Mouse (Mus musculus) fibroblast of lung, adult 2 months (primary cell): Measurements from ENCODE around the gene Calhm1.

ENCODE experiments used
- DNase-seq: peaks from one replicate; pipeline ENCODE4 v3.0.0-alpha.2; 2011; ENCODE audit warnings: low read depth

The Calhm1 gene

GRCm38 (mm10) chr19:47144154-47144553, at the start of gene Calhm1:
Gene Calhm1, minus strand, starts transcription at chr19:47144254.
- no peak for DNase-seq

GRCm38 (mm10) chr19:47192158-47192557, 48.1 kb upstream of the Calhm1 start:
- DNase-seq, result no peak

- no peak for DNase-seq
Measured at GRCm38 (mm10) chr19:47188515-47189128, 44.6 kb upstream of the Calhm1 start.

GRCm38 (mm10) chr19:47186514-47187275, 42.6 kb upstream of the Calhm1 start:
- DNase-seq, result no peak

DNA sequence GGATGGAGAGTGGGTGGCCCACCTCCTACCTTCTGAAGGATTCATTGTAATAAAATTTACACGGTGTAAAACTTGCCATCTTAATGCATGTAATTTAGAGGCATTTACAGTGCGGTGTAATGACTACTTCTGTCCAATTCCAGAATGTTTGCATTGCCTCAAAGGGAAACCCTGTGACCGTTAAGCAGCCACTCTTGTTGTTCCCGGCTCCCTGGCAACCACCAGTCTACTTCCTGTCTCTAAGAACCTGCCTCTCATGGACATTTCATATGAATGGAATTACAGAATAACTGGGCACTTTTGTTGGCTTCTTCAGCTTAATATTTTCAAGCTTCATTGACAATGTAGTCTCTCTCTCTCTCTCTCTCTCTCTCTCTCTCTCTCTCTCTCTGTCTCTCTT, 40.7 kb upstream of the Calhm1 start:
- no peak for DNase-seq

- DNase-seq, result no peak
Measured at GRCm38 (mm10) chr19:47184221-47184620, 40.2 kb upstream of the Calhm1 start.

DNA sequence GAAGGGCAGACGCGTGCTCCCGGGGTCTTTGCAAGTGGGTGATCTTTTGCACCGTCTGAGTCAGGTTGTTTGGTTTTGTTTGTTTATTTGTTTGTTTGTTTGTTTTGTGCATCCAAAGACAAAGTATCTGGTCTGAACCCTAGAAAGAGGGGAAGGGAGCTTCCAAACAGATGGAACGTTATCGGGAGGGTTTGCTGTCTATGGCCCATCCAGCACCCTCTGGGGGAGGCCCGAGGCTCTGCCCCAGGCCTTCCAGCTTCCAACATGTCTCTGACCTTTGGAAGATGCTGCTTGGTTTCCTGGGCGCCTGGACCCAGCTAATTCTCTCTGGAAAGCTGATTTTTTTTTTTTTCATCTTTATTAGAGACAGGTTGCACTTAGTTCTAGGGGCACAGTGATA, 36.0 kb upstream of the Calhm1 start:
- DNase-seq, result no peak

DNA sequence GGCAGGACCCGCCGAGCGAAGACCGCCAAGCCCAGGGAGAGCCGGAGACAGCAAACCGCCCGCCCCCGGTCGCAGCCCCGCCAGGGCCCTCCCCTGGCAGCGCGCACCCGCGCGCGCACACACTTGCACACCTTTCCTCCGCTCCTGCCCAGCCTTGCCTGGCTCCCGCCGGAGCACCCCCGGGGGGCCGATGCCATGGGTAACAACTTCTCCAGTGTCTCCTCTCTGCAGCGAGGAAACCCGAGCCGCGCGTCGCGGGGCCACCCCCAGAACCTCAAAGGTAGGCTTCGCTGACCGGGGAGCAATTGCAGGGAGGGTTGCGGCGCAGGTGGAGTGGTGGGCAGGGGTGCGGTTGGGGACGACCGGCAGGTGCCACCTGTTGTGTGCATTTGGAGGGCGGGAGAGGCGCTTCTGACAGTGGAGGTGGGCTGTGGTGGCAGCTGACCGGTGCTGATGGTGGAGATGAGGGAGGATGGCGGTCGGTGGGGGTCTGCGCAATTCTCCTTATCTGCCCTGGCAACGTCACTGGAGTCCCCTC, 35.3 kb upstream of the Calhm1 start:
- DNase-seq, result no peak

DNA sequence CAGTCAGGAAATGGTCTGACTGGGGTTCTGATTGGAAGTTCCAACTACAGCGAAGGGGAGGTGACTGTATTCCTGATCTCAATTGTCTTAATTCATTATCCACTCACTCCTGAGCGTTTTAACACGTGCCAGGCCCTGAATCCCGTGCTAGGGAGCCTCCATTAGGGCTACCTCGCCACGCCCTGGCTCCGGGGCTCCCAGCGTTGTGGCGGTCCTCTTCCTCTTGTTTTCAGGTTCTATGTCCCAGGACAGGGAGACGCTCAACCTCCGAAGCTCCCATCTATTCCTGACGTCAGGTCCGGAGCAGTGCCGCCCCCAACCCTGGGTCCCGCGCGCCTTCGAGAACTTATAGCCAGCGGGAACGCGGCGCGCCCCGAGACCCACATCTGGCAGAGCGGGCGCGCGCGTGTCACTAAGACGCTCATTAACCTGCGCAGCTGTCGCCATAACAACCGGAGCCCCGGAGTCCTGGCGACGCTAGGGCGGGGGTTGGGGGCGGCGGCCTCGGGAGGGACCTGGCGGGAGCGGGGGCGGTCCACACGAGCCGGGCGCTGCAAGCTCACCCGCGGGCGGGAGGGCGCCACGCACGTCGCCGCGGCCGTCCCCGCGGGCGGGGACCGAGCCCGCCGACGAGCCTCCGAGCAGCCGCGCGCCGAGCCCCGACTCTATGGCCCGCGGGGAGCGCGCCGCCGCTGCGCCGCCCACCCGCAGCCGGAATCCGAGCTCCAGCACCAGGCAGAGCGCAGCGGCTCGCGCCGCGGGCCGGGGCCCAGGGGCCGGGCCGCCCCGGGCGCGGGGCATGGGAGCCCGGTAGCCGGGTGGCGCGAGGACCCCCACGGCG, 34.6 kb upstream of the Calhm1 start, which contains the start of gene Neurl1a:
Neurl1a (plus strand) TSS at position 390 of the 841 bp plus-strand sequence.
- no peak for DNase-seq

DNA sequence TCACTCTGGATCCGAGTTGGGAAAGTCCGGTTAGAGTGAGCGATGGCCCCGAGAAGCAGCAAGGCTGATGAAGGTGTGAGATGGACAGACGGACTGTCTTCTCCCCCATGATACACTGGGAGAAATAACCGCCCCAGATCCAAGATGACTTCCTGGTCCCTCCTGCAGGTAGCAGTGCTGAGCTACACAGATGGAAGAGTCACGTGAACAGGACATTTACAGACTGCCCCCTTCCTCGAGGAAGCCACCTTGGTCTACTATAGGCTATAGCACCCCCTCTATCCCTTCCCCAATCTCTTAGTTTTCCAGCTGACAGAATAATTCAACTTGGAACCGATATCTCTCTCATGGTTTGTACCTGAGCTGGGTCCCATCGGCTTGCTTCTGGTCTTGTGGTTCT, 33.9 kb upstream of the Calhm1 start:
- no peak for DNase-seq

- no peak for DNase-seq
Measured at GRCm38 (mm10) chr19:47176916-47177505, 33.0 kb upstream of the Calhm1 start.

- no peak for DNase-seq
Measured at GRCm38 (mm10) chr19:47175472-47175871, 31.4 kb upstream of the Calhm1 start.

- DNase-seq, result no peak
Measured at GRCm38 (mm10) chr19:47174515-47174914, 30.5 kb upstream of the Calhm1 start.

GRCm38 (mm10) chr19:47168793-47169412, 24.8 kb upstream of the Calhm1 start:
- peak; percentile 54 for DNase-seq

DNA sequence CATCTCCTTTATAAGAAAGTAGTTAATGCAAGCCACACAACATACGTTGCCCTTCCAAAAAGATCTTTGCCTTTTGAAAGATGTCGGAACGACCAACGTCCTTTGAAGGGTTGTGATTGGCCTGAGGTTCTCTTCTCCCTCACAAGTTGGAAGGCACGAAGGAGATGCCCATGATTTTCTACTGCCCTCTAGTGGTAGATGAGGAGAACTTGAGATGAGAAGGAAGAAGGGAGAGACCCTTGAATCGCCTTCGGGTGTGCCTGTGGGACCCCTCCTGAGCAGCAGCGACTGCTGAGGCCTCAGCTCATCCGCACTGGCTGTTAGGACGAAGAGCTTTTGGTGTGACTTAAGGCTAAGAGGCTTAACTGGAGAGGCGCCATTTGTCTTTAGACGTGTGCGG, 24.2 kb upstream of the Calhm1 start:
- DNase-seq, result peak; percentile 44

GRCm38 (mm10) chr19:47167617-47168214, 23.7 kb upstream of the Calhm1 start:
- DNase-seq, result no peak

DNA sequence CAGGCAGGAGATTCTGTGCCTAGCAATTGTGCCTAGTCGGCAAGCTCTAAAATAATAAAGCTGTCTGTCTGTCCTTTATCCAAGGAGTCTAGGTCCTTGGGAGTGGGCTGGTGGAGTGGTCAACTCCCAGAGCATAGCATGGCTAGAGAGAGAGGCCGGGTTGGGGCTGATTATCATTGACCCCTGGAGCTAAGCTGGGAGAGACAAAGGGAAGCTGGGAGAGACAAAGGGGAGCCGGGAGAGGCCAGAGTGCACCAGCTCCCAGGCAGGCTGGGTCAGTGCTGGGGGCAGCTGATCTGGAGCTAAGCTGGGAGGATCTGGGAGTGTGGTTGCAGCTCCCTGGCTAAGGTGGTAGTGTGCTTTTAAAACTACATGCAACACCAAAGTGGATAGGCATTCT, 22.7 kb upstream of the Calhm1 start:
- no peak for DNase-seq

- DNase-seq, result no peak
Measured at GRCm38 (mm10) chr19:47163176-47163744, 19.2 kb upstream of the Calhm1 start.

DNA sequence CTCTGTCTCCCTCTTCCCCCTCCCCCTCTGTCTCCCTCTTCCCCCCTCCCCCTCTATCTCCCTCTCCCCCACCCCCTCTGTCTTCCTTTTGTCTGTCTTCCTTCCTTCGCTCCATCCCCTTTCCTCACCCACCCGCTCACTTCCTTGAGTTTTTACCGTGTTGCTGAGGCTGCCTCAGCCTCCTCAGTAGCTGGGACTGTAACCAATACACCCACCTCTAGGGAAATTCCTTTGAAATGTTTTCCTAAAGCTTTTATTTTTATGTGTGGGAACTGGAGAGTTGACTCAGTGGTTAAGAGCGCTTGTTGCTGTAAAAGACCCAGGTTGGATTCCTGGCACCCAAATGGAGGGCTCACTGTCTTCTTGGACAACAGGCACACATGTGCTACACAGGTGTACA, 17.6 kb upstream of the Calhm1 start:
- no peak for DNase-seq

DNA sequence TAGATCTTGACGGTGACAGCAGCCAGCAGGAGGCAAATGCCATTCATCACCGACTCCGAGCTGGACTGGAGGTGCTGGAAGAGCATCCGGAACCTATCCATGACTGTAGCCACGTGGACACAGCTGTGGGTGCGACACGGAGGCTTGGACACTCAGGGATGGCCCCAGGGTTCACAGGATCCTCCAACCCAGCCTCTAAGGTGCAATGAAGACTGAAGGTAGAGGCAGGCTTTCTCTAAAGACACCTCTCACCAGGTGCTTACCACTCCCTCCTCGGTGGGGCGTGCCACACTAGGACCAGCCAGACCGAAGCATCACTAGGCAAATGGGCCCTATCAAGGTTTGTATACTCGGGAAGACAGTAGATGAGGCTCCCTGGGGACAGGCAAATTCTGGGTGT, 13.6 kb upstream of the Calhm1 start, which contains the start of gene Calhm3:
Calhm3 (minus strand) TSS at position 101 of the 400 bp plus-strand sequence.
- no peak for DNase-seq

DNA sequence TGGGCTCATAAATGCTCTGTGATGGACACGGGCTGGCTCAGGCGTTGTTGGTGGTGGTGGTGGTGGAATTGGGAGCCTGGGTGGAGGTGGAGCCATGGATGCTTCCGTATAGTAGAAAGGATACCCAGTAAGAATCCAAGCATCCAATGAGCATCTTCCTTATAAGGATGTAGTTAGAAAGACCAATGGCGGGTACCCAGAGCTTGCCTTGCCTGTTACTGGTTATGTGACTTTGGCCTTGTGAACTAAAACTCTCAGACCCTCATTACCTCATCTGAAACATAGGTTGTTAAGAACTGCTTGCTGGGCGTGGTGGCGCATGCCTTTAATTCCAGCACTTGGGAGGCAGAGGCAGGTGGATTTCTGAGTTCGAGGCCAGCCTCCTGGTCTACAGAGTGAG, 9.7 kb upstream of the Calhm1 start:
- DNase-seq, result no peak
